Mouse (Mus musculus) urinary bladder, adult 18-20 months (tissue): Measurements from ENCODE around the gene Epha2.

Experiments
- DNase-seq, 2 experiments: peaks; one replicate each; pipeline ENCODE4 v3.0.0; 2022; ENCODE audit warnings: low spot score in 2 of 2, mixed read lengths in 2 of 2

Gene Epha2

GRCm38 (mm10) chr4:141301116-141301553, at the start of gene Epha2:
Gene Epha2 (plus strand): TSS chr4:141301240.
- DNase-seq: peak; percentile 87 to 93

GRCm38 (mm10) chr4:141252641-141253040, 48.4 kb upstream of the Epha2 start:
- DNase-seq: no peak

GRCm38 (mm10) chr4:141254234-141254633, 46.8 kb upstream of the Epha2 start:
- DNase-seq: no peak

GRCm38 (mm10) chr4:141257440-141257839, 43.6 kb upstream of the Epha2 start:
- no peak for DNase-seq

- DNase-seq: no peak
These were observed 41.6 kb upstream of the Epha2 start for GRCm38 (mm10) chr4:141259413-141259812.

GRCm38 (mm10) chr4:141260007-141260723, 40.9 kb upstream of the Epha2 start:
- DNase-seq: peak in 1 of 2 experiments; percentile 77

- no peak for DNase-seq
These were observed 38.0 kb upstream of the Epha2 start for GRCm38 (mm10) chr4:141262906-141263637.

- DNase-seq: no peak
These were observed 34.9 kb upstream of the Epha2 start for GRCm38 (mm10) chr4:141265979-141266637.

- no peak for DNase-seq
These were observed 33.8 kb upstream of the Epha2 start for GRCm38 (mm10) chr4:141267250-141267649.

GRCm38 (mm10) chr4:141267837-141268236, 33.2 kb upstream of the Epha2 start:
- DNase-seq: no peak

- no peak for DNase-seq
These were observed 32.7 kb upstream of the Epha2 start for GRCm38 (mm10) chr4:141268350-141268749.

- DNase-seq: no peak
These were observed 32.0 kb upstream of the Epha2 start for GRCm38 (mm10) chr4:141269080-141269479.

- DNase-seq: no peak
These were observed 30.7 kb upstream of the Epha2 start for GRCm38 (mm10) chr4:141270201-141270940.

GRCm38 (mm10) chr4:141271228-141271627, 29.8 kb upstream of the Epha2 start:
- DNase-seq: no peak

GRCm38 (mm10) chr4:141271721-141272120, 29.3 kb upstream of the Epha2 start:
- DNase-seq: no peak

GRCm38 (mm10) chr4:141272878-141273277, 28.2 kb upstream of the Epha2 start:
- no peak for DNase-seq

- peak; percentile 78 to 82 for DNase-seq
These were observed 27.7 kb upstream of the Epha2 start for GRCm38 (mm10) chr4:141273296-141273695.

- DNase-seq: no peak
These were observed 26.3 kb upstream of the Epha2 start for GRCm38 (mm10) chr4:141274485-141275341.

GRCm38 (mm10) chr4:141277157-141277556, 23.9 kb upstream of the Epha2 start:
- DNase-seq: no peak

GRCm38 (mm10) chr4:141278154-141278553, 22.9 kb upstream of the Epha2 start:
- DNase-seq: peak; percentile 72 to 93

GRCm38 (mm10) chr4:141279327-141279726, 21.7 kb upstream of the Epha2 start:
- DNase-seq: no peak
